Mouse (Mus musculus): Measurements from ENCODE around the gene Ntn1. TPM values are rescaled to one million over a fixed set of nuclear protein-coding genes. Genes with fewer than 3 reads are reported as not detected.

Gene Ntn1
- polyA plus RNA-seq, 1 experiment from 2014 or later = 0.24 TPM

DNA sequence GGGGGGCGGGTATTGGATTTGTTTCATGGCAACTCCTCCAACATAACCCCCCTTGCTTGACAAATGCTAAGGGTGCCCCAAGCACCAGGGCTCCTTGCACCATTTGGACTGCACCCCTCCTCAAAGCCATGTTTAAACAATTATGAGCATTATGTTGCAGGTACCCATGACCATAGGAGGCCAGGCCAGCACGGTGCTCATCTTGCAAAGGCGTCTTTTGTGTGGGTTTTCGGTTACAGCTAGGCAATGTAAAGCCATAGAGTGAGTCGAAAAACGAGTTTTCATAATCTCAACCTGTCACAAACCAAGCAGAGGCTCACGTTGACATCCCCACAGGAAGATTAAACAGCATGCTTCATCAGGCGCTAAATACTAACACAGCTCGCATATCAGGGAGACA lies 19.3 kb downstream of the Ntn1 start:
- H3K27ac ChIP-seq = no peak overlapping the region
- no peaks in the 10 kb centered on the region for H3K9me3 ChIP-seq (replicated peaks)
- H3K4me3 ChIP-seq (replicated peaks) = no peak overlapping the region
- ATAC-seq (ENCODE audit: low read depth) (no peak), DNase-seq (no peak)
- H3K9ac ChIP-seq = no peak overlapping the region
- no peak overlapping the region for H3K4me2 ChIP-seq
- peaks cover 12% of the 10 kb centered on the region; the same call in 1 of the 2 replicates for H3K4me1 ChIP-seq (replicated peaks)
- no peaks in the 10 kb centered on the region for H3K36me3 ChIP-seq
- H3K27me3 ChIP-seq = peaks cover 82% of the 10 kb centered on the region
- 63% methylated on average over 9 of the region's 9 CpGs for WGBS (ENCODE audit: insufficient replicate concordance)

DNA sequence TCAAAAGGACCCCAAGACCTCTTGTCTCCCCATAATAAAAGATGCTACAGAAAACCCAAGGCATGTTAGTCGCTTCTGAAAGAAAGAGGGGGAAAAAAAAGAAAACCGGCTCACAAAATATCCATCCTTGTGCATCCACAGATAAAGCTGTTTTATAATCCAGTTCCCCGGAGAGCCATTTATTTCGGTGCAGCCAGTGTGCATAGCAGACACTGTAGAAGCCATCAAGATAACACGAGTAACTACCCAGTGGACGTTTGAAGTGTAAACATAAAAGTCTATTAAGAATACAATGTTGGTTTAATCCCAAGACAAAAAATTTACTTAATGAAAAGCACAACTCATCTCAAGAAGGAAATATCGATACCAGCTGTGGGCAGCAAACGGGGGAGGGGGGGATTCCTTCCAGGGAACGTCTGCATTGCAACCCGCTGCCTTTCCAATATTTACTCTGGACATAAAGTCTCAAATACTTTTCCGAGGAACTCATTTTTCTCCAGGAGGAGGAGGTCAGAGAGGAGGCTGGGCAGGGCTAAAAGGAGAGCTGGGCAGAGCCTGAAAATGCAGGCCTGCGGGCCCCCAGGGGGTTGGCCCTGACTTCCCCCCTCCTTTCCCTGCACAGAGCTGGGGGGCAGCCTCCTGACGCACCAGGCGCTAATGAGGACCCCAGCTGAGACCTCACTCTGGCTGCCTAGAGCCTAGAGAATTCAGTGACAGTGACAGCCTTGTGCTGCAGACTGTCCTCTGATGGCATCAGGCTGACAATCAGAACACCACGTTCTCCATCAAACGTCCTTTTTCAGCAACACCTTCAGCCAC lies 21.5 kb downstream of the Ntn1 start:
- WGBS (ENCODE audit: insufficient replicate concordance) = 25% methylated on average over 16 of the region's 16 CpGs

DNA sequence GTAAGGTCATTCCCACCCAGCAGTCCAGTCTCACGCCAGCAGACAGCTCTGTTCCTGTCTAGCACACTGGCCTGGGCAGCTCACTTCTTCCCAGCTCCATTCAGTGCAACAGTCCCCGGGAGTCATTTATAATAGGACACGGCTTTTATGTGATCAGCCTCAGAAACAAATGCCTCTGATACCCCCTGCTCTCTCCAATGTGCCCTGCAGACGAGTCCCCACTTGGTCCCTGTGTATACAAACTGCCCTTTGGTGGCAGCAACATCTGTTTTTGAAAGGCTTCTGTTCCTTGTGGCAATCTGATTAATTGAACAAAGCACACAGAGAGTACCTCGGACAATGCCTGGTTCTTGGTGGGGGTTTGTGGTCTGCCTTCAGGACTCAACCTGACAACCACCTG lies 22.2 kb downstream of the Ntn1 start:
- Histone ChIP-seq H3K27ac (no peak overlapping the region), H3K4me2 (no peak overlapping the region), H3K9ac (no peak overlapping the region), H3K27me3 (peaks cover 53% of the 10 kb centered on the region), H3K36me3 (no peaks in the 10 kb centered on the region), H3K4me3 (replicated peaks) (no peak overlapping the region), H3K9me3 (replicated peaks) (no peaks in the 10 kb centered on the region), H3K4me1 (replicated peaks) (no peaks in the 10 kb centered on the region)
- DNase-seq (no peak), ATAC-seq (ENCODE audit: low read depth) (no peak)
- WGBS (ENCODE audit: insufficient replicate concordance) = 31% methylated on average over 5 of the region's 5 CpGs

More for the DNA sequence above, 21.5 kb downstream of the Ntn1 start:
- H3K4me3 ChIP-seq (replicated peaks) = no peak overlapping the region
- H3K4me2 ChIP-seq = no peak overlapping the region
- no peaks in the 10 kb centered on the region for H3K9me3 ChIP-seq (replicated peaks)
- no peak overlapping the region for H3K9ac ChIP-seq
- H3K27me3 ChIP-seq = peaks cover 61% of the 10 kb centered on the region
- ATAC-seq (ENCODE audit: low read depth) (no peak), DNase-seq (no peak)
- no peaks in the 10 kb centered on the region for H3K4me1 ChIP-seq (replicated peaks)
- no peaks in the 10 kb centered on the region for H3K36me3 ChIP-seq
- H3K27ac ChIP-seq = no peak overlapping the region

DNA sequence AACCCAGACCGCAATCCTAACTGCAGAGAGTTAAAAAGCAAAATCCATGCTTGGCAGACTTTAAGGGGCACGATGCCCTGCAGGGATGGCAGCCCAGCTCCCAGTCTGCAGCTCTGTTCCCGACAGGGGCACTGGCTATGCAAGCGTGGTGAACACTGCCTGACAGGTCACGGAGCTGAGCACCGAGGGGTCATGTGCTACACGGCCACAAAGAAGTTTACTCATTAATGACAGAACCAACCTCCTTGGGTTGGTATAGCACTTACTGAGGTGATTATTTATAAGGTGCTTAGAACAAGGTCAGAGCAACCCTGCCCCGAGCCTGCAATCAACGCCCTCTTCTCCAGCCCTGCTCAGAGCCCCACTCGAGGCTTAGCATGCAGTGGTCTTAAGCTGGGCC lies 27.5 kb downstream of the Ntn1 start:
- no peaks in the 10 kb centered on the region for H3K4me1 ChIP-seq (replicated peaks)
- H3K9me3 ChIP-seq (replicated peaks) = no peaks in the 10 kb centered on the region
- no peaks in the 10 kb centered on the region for H3K36me3 ChIP-seq
- DNase-seq = no peak
- 59% methylated on average over 10 of the region's 10 CpGs for WGBS (ENCODE audit: insufficient replicate concordance)
- H3K4me2 ChIP-seq = no peak overlapping the region
- H3K27ac ChIP-seq = no peak overlapping the region
- ATAC-seq (ENCODE audit: low read depth) = no peak
- peaks cover 9% of the 10 kb centered on the region; the same call in 1 of the 2 replicates for H3K27me3 ChIP-seq
- no peak overlapping the region for H3K4me3 ChIP-seq (replicated peaks)
- no peak overlapping the region for H3K9ac ChIP-seq

DNA sequence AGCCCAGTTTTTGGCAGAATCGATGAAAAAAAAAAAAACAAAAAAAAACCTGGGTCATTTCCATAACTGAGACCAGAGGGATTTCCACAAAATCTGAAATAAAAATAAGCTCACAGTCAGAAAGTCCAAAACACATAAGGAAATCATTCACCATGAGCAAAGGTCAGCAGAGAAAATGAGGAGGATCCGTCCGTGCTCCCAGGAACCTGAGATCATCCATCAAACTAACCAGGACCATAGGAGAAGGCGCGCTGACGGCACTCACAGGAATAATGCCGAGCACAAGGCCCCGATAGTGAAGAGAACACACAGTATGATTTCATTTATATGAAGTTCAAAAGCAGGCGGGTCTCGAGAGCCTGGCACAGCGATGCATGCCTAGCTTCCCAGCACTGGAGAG lies 29.0 kb downstream of the Ntn1 start:
- DNase-seq (no peak), ATAC-seq (ENCODE audit: low read depth) (no peak)
- Histone ChIP-seq H3K4me3 (replicated peaks) (no peak overlapping the region), H3K4me1 (replicated peaks) (no peaks in the 10 kb centered on the region), H3K36me3 (no peaks in the 10 kb centered on the region), H3K27me3 (peaks cover 4% of the 10 kb centered on the region; the same call in 1 of the 2 replicates), H3K9me3 (replicated peaks) (no peaks in the 10 kb centered on the region), H3K9ac (no peak overlapping the region), H3K4me2 (no peak overlapping the region), H3K27ac (no peak overlapping the region)
- WGBS (ENCODE audit: insufficient replicate concordance) = 71% methylated on average over 11 of the region's 11 CpGs

DNA sequence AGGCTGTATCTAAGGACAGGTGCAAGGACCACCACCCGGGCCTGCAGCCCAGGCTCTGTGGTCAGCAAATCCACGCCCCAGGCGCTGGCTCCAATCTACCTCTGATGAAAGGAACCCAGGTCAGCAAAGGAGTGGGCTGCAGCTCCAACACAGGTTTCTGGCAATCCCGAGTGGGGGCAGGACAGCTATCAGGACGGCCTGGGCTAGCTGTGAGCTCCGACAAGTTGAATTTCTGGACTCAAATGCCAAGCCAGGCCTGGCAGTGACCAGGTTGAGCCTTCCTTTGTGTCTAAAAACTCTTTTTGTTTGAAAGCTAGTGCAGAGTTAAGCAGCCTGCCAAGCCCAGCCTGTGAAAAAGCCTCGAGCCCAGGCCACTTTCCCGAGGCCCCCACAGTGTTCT lies 43.7 kb downstream of the Ntn1 start:
- no peak overlapping the region for H3K27ac ChIP-seq
- WGBS (ENCODE audit: insufficient replicate concordance) = 58% methylated on average over 8 of the region's 8 CpGs
- DNase-seq (no peak), ATAC-seq (ENCODE audit: low read depth) (no peak)
- no peak overlapping the region for H3K4me2 ChIP-seq
- no peaks in the 10 kb centered on the region for H3K36me3 ChIP-seq
- H3K9ac ChIP-seq = no peak overlapping the region
- no peaks in the 10 kb centered on the region for H3K27me3 ChIP-seq
- H3K4me1 ChIP-seq (replicated peaks) = no peaks in the 10 kb centered on the region
- H3K4me3 ChIP-seq (replicated peaks) = no peak overlapping the region
- no peaks in the 10 kb centered on the region for H3K9me3 ChIP-seq (replicated peaks)

DNA sequence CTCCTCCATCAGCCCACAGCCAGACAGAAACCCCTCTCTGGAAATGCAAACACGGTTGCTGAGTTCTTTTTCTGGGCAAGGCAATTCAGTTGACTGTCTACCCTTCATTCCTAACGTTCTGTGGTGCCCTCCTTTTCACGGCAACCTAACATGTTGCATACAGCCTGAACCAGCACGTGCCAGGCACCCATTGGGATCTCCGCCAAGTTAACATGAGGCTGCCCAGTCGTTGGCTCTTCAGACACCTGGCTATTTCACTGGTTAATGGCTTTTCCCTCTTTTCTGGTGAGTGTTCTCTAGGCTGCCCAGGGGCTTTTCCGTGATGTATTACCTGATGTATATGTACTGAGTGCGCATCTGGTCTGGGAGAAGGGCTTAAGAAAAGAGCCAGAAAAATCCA lies 45.1 kb downstream of the Ntn1 start:
- Histone ChIP-seq H3K9me3 (replicated peaks) (no peaks in the 10 kb centered on the region), H3K27ac (no peak overlapping the region), H3K4me3 (replicated peaks) (no peak overlapping the region), H3K4me1 (replicated peaks) (no peaks in the 10 kb centered on the region), H3K9ac (no peak overlapping the region), H3K4me2 (no peak overlapping the region), H3K36me3 (no peaks in the 10 kb centered on the region), H3K27me3 (no peaks in the 10 kb centered on the region)
- no peak for DNase-seq
- 56% methylated on average over 8 of the region's 8 CpGs for WGBS (ENCODE audit: insufficient replicate concordance)
- ATAC-seq (ENCODE audit: low read depth) = no peak

DNA sequence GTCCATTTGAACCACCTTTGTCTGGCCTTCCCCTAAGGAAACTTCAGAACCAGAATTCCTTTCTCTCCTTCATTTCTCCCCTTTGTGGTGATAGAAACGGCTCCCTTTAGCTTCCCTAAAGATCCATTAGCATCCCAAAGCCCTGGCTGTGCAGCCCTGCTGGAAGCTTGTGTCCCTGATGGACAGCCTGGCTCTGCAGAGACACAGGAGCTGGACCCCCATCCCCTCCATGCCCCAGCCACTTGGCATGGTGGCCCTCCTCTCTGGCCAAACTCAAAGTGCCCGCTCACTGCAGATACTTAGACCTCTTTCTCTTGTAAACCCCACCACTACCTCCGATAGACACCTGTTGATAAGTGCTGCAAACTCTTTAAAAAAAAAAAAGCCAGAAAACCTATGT lies 45.8 kb downstream of the Ntn1 start:
- no peak for ATAC-seq (ENCODE audit: low read depth)
- Histone ChIP-seq H3K4me1 (replicated peaks) (no peaks in the 10 kb centered on the region), H3K27ac (no peak overlapping the region), H3K4me2 (no peak overlapping the region), H3K27me3 (no peaks in the 10 kb centered on the region), H3K9ac (no peak overlapping the region), H3K36me3 (no peaks in the 10 kb centered on the region), H3K4me3 (replicated peaks) (no peak overlapping the region), H3K9me3 (replicated peaks) (no peaks in the 10 kb centered on the region)
- WGBS (ENCODE audit: insufficient replicate concordance) = 53% methylated on average over 3 of the region's 3 CpGs
- no peak for DNase-seq

DNA sequence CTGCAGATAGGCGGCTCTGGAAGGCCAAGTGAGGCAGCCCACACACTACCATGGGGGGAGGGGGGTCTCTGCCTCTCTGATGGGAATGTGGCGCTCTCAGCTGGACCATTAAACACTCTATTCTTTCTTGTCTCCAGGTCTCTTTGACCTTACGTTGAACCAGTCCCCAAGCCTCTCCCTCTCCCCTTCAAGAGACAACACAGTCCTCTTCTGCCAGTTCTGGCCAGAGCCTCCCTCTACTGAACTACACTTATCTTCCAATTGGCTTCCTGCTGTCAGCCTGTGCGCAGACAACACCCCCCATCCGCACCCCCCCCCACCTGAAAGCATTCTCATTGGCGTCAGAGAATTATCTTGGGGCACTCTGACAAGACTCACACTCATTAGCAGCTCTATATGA lies 48.4 kb downstream of the Ntn1 start:
- no peak for ATAC-seq (ENCODE audit: low read depth)
- Histone ChIP-seq H3K4me1 (replicated peaks) (no peaks in the 10 kb centered on the region), H3K9ac (no peak overlapping the region), H3K36me3 (no peaks in the 10 kb centered on the region), H3K27me3 (no peaks in the 10 kb centered on the region), H3K4me2 (no peak overlapping the region), H3K4me3 (replicated peaks) (no peak overlapping the region), H3K27ac (no peak overlapping the region), H3K9me3 (replicated peaks) (no peaks in the 10 kb centered on the region)
- WGBS (ENCODE audit: insufficient replicate concordance) = 40% methylated on average over 6 of the region's 6 CpGs
- DNase-seq = no peak

DNA sequence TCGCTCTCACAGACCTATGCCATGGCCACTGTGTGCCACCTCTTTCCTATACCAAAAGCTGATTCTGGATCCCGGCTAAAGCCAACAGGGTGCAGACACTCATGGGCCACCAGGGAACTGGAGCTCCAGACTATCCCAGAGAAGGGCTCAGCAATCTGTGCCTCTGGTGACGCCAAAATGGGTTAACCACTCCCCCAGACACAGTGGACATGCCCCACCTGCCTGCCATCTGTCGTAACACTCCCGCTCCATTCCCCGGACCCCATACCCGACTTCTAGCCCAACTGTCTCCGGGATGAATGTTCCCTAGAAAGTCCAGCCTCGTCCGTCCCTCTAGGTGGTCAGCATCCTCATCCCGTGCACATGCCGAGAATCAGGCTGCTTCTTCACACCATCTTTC lies 51.8 kb downstream of the Ntn1 start:
- H3K4me1 ChIP-seq (replicated peaks) = no peaks in the 10 kb centered on the region
- no peak overlapping the region for H3K27ac ChIP-seq
- H3K9me3 ChIP-seq (replicated peaks) = no peaks in the 10 kb centered on the region
- no peak overlapping the region for H3K4me2 ChIP-seq
- no peak for DNase-seq
- H3K9ac ChIP-seq = no peak overlapping the region
- ATAC-seq (ENCODE audit: low read depth) = no peak
- WGBS (ENCODE audit: insufficient replicate concordance) = 75% methylated on average over 12 of the region's 12 CpGs
- H3K27me3 ChIP-seq = no peaks in the 10 kb centered on the region
- no peak overlapping the region for H3K4me3 ChIP-seq (replicated peaks)
- no peaks in the 10 kb centered on the region for H3K36me3 ChIP-seq

DNA sequence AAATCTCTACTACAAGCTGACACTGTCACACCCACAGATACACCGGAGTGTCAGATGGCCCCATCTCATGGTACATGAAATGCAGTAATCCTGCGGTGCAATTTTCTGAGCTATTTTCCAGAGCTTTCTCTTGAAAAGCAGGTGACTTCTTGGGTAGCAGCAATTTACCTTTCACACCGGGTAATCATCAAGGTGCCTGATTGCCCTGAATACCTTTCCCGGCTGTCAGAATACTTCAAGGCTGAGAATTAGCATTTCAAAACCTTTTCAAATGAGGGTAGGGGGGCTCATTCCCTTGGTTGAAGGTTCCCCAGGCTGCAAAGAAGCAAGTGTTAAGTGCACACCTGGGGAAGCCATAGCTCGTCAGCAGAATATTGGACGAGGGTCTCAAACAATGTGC lies 52.5 kb downstream of the Ntn1 start:
- DNase-seq (no peak), ATAC-seq (ENCODE audit: low read depth) (no peak)
- Histone ChIP-seq H3K36me3 (no peaks in the 10 kb centered on the region), H3K9me3 (replicated peaks) (no peaks in the 10 kb centered on the region), H3K27me3 (no peaks in the 10 kb centered on the region), H3K27ac (no peak overlapping the region), H3K4me1 (replicated peaks) (no peaks in the 10 kb centered on the region), H3K9ac (no peak overlapping the region), H3K4me2 (no peak overlapping the region), H3K4me3 (replicated peaks) (no peak overlapping the region)
- WGBS (ENCODE audit: insufficient replicate concordance) = 31% methylated on average over 6 of the region's 6 CpGs

DNA sequence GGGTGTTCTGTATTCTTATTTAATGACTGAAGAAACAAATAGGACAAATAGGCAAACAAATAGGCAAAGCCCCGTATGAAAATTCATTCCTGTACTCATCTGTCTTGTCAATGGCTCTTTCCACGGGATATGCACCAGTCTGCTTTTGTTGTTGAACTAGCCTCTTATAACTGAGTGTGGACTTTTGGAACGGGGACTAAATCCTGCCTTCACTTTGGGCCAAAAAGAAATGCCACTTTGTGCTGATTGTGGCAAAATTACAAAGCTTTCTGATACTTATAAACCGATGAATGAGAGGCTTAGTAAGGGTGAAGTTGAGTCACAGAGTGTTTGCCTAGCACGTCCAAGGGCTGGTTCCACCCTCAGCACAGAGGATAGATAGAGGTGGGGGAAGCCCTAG lies 53.1 kb downstream of the Ntn1 start:
- H3K4me3 ChIP-seq (replicated peaks) = no peak overlapping the region

More for the DNA sequence above, 53.1 kb downstream of the Ntn1 start:
- H3K27me3 ChIP-seq = no peaks in the 10 kb centered on the region
- ATAC-seq (ENCODE audit: low read depth) (no peak), DNase-seq (no peak)
- H3K27ac ChIP-seq = no peak overlapping the region
- H3K9ac ChIP-seq = no peak overlapping the region
- H3K4me1 ChIP-seq (replicated peaks) = no peaks in the 10 kb centered on the region
- H3K9me3 ChIP-seq (replicated peaks) = no peaks in the 10 kb centered on the region
- no peaks in the 10 kb centered on the region for H3K36me3 ChIP-seq
- 52% methylated on average over 5 of the region's 5 CpGs for WGBS (ENCODE audit: insufficient replicate concordance)
- H3K4me2 ChIP-seq = no peak overlapping the region
